Mouse (Mus musculus) liver, postnatal 0 days (tissue): ENCODE results near the gene Acss1. TPM values are rescaled to one million over a fixed set of nuclear protein-coding genes. Genes with fewer than 3 reads are reported as not detected.
A peak's percentile ranks its signal among the peaks of the same experiment; 100 is the strongest.

Source experiments
- ATAC-seq: fragments of 200-750 bp; cut with Nextera tagmentation; 2 replicates; pipeline ENCODE4 v1.8.0; 2017; ENCODE audit warnings: mild to moderate bottlenecking, moderate library complexity
- DNase-seq: peaks from one replicate; pipeline ENCODE4 v3.0.0-alpha.2; 2016
- H3K27ac ChIP-seq: fragments of 300-500 bp; sonication (generic); 2 replicates; pipeline ENCODE4 v1.5.1; 2014; ENCODE audit warnings: antibody characterized with exemption, moderate library complexity, mild to moderate bottlenecking, low read depth
- H3K27me3 ChIP-seq: fragments of 300-500 bp; sonication (generic); 2 replicates; pipeline ENCODE4 v1.6.1; 2014; ENCODE audit warnings: low read length, control low read depth, mixed read lengths; ENCODE audit not compliant: insufficient read depth
- H3K36me3 ChIP-seq: fragments of 300-500 bp; sonication (generic); replicated peaks from 2 replicates; pipeline ENCODE4 v1.6.1; 2014; ENCODE audit warnings: mild to moderate bottlenecking, control low read depth, low read length, moderate library complexity, mixed read lengths; ENCODE audit not compliant: insufficient read depth
- H3K4me1 ChIP-seq: fragments of 300-500 bp; sonication (generic); 2 replicates; pipeline ENCODE4 v1.6.1; 2014; ENCODE audit warnings: antibody characterized with exemption, mild to moderate bottlenecking, control low read depth; ENCODE audit not compliant: insufficient read depth
- H3K4me2 ChIP-seq: fragments of 300-500 bp; sonication (generic); 2 replicates; pipeline ENCODE4 v1.6.1; 2014; ENCODE audit warnings: low read depth, mild to moderate bottlenecking, low read length, moderate library complexity, mixed read lengths
- H3K4me3 ChIP-seq: fragments of 300-500 bp; sonication (generic); 2 replicates; pipeline ENCODE4 v1.5.1; 2014; ENCODE audit warnings: low read depth, low read length
- H3K9ac ChIP-seq: fragments of 300-500 bp; sonication (generic); replicated peaks from 2 replicates; pipeline ENCODE4 v1.6.1; 2014; ENCODE audit warnings: mild to moderate bottlenecking, moderate library complexity
- H3K9me3 ChIP-seq: fragments of 300-500 bp; sonication (generic); 2 replicates; pipeline ENCODE4 v1.6.1; 2016; ENCODE audit warnings: mild to moderate bottlenecking, control low read depth, low read length, mixed read lengths
- CTCF ChIP-seq: sonication (generic); IDR thresholded peaks from 2 replicates; pipeline ENCODE4 v1.5.1; 2016; ENCODE audit warnings: antibody characterized with exemption, low read depth
- EP300 ChIP-seq: IDR thresholded peaks from 2 replicates; pipeline ENCODE4 v1.6.1; 2016; ENCODE audit warnings: antibody characterized with exemption, low read depth, mild to moderate bottlenecking
- WGBS: fragments of 180-500 bp; shearing (Covaris S2); extraction: QIAGEN DNeasy Blood & Tissue Kit; methylation state at CpG from one replicate; pipeline ENCODE4 v1.1.7; 2014; ENCODE audit not compliant: insufficient replicate concordance; 5-methylcytosine and 5-hydroxymethylcytosine counted together
- polyA plus RNA-seq: library from polyadenylated mRNA; unstranded; fragments of >200 nt; fragmentation: Nextera tagmentation; extraction: Ambion mirVana; gene quantifications from 2 replicates; pipeline ENCODE4 v1.2.1, GENCODE M21; 2015

Acss1 gene
- polyA plus RNA-seq, 1 experiment from 2014 or later: 16.7 TPM

GRCm38 (mm10) chr2:150668956-150669355, 656 bp upstream of the Acss1 start:
- WGBS: 60% methylated on average over 5 of the region's 5 CpGs
- H3K4me3 ChIP-seq: peak overlapping the region; percentile 84; the same call in 1 of the 2 replicates

GRCm38 (mm10) chr2:150667065-150667819, 1.1 kb downstream of the Acss1 start:
- no peaks in the 10 kb centered on the region for H3K9me3 ChIP-seq
- ATAC-seq: peak; percentile 40
- H3K4me2 ChIP-seq: peak overlapping the region; percentile 96
- TF ChIP-seq EP300: peak; percentile 67; the same call in 1 of the 2 replicates
- no peak for TF ChIP-seq CTCF
- H3K4me3 ChIP-seq: peak overlapping the region; percentile 84
- H3K36me3 ChIP-seq: no peaks in the 10 kb centered on the region
- H3K27ac ChIP-seq: peak overlapping the region; percentile 93
- peaks cover 60% of the 10 kb centered on the region for H3K4me1 ChIP-seq
- peak; percentile 59 for DNase-seq
- H3K9ac ChIP-seq: peak overlapping the region; percentile 91
- WGBS: 1% methylated on average over 17 of the region's 17 CpGs
- no peaks in the 10 kb centered on the region for H3K27me3 ChIP-seq

More at GRCm38 (mm10) chr2:150668956-150669355, 656 bp upstream of the Acss1 start:
- H3K27ac ChIP-seq: no peak overlapping the region; the same call in 1 of the 2 replicates
- H3K27me3 ChIP-seq: no peaks in the 10 kb centered on the region
- ATAC-seq: no peak
- peak overlapping the region; percentile 96 for H3K4me2 ChIP-seq
- no peak for TF ChIP-seq CTCF
- no peak for TF ChIP-seq EP300
- no peaks in the 10 kb centered on the region for H3K36me3 ChIP-seq
- H3K9me3 ChIP-seq: no peaks in the 10 kb centered on the region
- no peak for DNase-seq
- 0 out of 2 replicates have a peak overlapping the region, but pooled peaks have one; percentile 91 for H3K9ac ChIP-seq
- H3K4me1 ChIP-seq: peaks cover 46% of the 10 kb centered on the region

- no peak for DNase-seq
- peak overlapping the region; percentile 96 for H3K4me2 ChIP-seq
- H3K27me3 ChIP-seq: no peaks in the 10 kb centered on the region
- no peak for TF ChIP-seq EP300
- TF ChIP-seq CTCF: no peak
- H3K27ac ChIP-seq: peak overlapping the region; percentile 93
- peak overlapping the region; percentile 91 for H3K9ac ChIP-seq
- H3K4me3 ChIP-seq: peak overlapping the region; percentile 84
- ATAC-seq: no peak
- WGBS: 29% methylated on average over 7 of the region's 7 CpGs
- H3K4me1 ChIP-seq: peaks cover 58% of the 10 kb centered on the region
- no peaks in the 10 kb centered on the region for H3K36me3 ChIP-seq
- H3K9me3 ChIP-seq: no peaks in the 10 kb centered on the region
Measured at GRCm38 (mm10) chr2:150666723-150667064, 1.6 kb downstream of the Acss1 start.

GRCm38 (mm10) chr2:150665534-150666451, 2.5 kb downstream of the Acss1 start:
- Histone ChIP-seq H3K4me2 (peak overlapping the region; percentile 96), H3K9me3 (no peaks in the 10 kb centered on the region), H3K4me3 (peak overlapping the region; percentile 84), H3K27ac (peak overlapping the region; percentile 84), H3K36me3 (no peaks in the 10 kb centered on the region), H3K27me3 (no peaks in the 10 kb centered on the region), H3K4me1 (peaks cover 60% of the 10 kb centered on the region), H3K9ac (peak overlapping the region; percentile 33; the same call in 1 of the 2 replicates)
- 15% methylated on average over 10 of the region's 10 CpGs for WGBS
- ATAC-seq: peak; percentile 51
- TF ChIP-seq EP300 (peak; percentile 86), CTCF (no peak)
- peak; percentile 51 for DNase-seq

DNA sequence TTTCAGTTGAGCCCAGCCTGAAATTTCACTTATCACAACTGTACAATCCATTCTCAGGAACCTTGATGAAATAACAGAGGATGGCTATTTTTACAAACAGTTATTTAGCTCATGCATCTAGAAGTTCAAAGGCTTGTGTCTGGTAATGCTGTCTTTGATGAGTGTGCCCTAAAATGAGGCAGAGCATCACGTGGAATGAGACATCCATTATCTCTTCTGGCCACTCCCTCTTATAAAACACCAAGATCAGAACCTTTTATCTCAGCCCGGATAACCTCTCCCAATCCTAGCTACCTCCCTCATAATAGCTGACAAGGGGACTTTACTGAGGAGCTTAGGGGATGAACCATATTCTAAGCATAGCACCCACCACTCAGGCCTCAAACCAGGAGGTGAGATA, 3.3 kb downstream of the Acss1 start:
- Histone ChIP-seq H3K4me1 (peaks cover 58% of the 10 kb centered on the region), H3K36me3 (no peaks in the 10 kb centered on the region), H3K27ac (peak overlapping the region; percentile 84), H3K27me3 (no peaks in the 10 kb centered on the region), H3K4me3 (peak overlapping the region; percentile 84; the same call in 1 of the 2 replicates), H3K4me2 (peak overlapping the region; percentile 96), H3K9me3 (no peaks in the 10 kb centered on the region), H3K9ac (peak overlapping the region; percentile 33; the same call in 1 of the 2 replicates)
- 43% methylated on average over 2 of the region's 2 CpGs for WGBS
- DNase-seq (peak; percentile 6), ATAC-seq (no peak)
- TF ChIP-seq EP300 (no peak), CTCF (no peak)
